Mouse (Mus musculus) limb, embryonic 15.5 days (tissue): ENCODE data around the gene Cldn15. TPM values are rescaled to one million over a fixed set of nuclear protein-coding genes. Genes with fewer than 3 reads are reported as not detected.

Source experiments
- microRNA counts: library from miRNA; unstranded; fragments of <30 nt; microRNA quantifications from one replicate; lab custom pipeline; 2016
- microRNA-seq: library from miRNA; unstranded; fragments of <30 nt; microRNA quantifications from one replicate; pipeline ENCODE4, GENCODE M21; 2016
- polyA plus RNA-seq: library from polyadenylated mRNA; unstranded; fragments of >200 nt; fragmentation: Nextera tagmentation; extraction: Ambion mirVana; gene quantifications from 2 replicates; pipeline ENCODE4 v1.2.1, GENCODE M21; 2015

Cldn15 gene
- polyA plus RNA-seq, 1 experiment from 2014 or later: 0.15 TPM

MicroRNAs encoded within 50 kb of the gene (microRNA counts, 519-probe panel; counts per million panel counts)
- not detected for microRNA mmu-miR-702 (lab: Ali Mortazavi, UCI)

Small RNA genes lying within 50 kb of the gene (microRNA-seq; reads per million reads assigned to microRNA genes)
- gene Mir702: 22.9 reads per million, percentile 33 among the genes with 10 or more reads in this experiment

Other genes with a start within 250 kb of the Cldn15 start
- gene Col26a1, start 83.4 kb upstream of the Cldn15 start, polyA plus RNA-seq: 112 and 115 TPM in 2 replicates
- 56.2 and 60.5 TPM in 2 replicates for gene Ift22, start 58.5 kb upstream of the Cldn15 start, polyA plus RNA-seq
- 228 and 240 TPM in 2 replicates for gene Fis1, start 13.3 kb upstream of the Cldn15 start, polyA plus RNA-seq
- gene Plod3, start 20.4 kb downstream of the Cldn15 start, polyA plus RNA-seq: 61.4 and 73.5 TPM in 2 replicates
- 96.7 and 106 TPM in 2 replicates for gene Znhit1, start 21.4 kb downstream of the Cldn15 start, polyA plus RNA-seq
- gene Vgf, start 59.8 kb downstream of the Cldn15 start, polyA plus RNA-seq: 0.06 and 0.09 TPM in 2 replicates
- 161 and 178 TPM in 2 replicates for gene Ap1s1, start 79.5 kb downstream of the Cldn15 start, polyA plus RNA-seq
- 0.52 and 0.65 TPM in 2 replicates for gene Serpine1, start 105.7 kb downstream of the Cldn15 start, polyA plus RNA-seq
- 7.6 and 8.8 TPM in 2 replicates for gene Trim56, start 149.6 kb downstream of the Cldn15 start, polyA plus RNA-seq
- gene Muc3, start 182.7 kb downstream of the Cldn15 start, polyA plus RNA-seq: not detected in 2 replicates
- 0.08 and 0.12 TPM in 2 replicates for gene Muc3a, start 245.8 kb downstream of the Cldn15 start, polyA plus RNA-seq